Mouse (Mus musculus) B cell, adult (primary cell): Measurements from ENCODE around the gene Ano1. TPM values are rescaled to one million over a fixed set of nuclear protein-coding genes. Genes with fewer than 3 reads are reported as not detected.

Experiments
- total RNA-seq: library from RNA; stranded (reverse); gene quantifications from 4 replicates; pipeline ENCODE4 v1.2.4, GENCODE M21; 2023; ENCODE audit not compliant: inconsistent age

Ano1 gene
- 0.32 TPM in 1 of 4 replicates, not detected in the others for total RNA-seq

DNA sequence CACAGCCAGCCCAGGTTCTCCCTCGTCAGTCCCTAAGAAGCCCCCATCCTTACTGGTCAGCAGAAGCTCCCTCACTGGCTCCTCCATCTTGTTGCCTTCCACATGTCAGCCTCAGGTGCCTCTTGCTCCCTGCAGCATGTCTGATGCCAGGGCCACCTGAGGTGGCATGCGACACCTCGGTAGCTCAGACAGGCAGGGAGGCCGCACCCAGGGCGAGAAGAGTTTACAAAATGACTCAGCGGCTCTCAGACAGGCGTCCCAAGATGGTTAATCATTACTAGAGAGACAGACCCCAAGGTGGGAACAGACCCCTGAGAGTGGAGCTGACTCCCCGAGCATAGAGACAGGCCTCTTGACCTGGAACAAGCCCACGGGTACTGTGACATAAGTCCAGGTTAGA is at the start of gene Ano1:
TSS of gene Ano1 (minus strand) at position 142 of the 400 bp plus-strand sequence.

GRCm38 (mm10) chr7:144582284-144582980 is 169.3 kb downstream of the Ano1 start, which contains the start of gene Fadd:
Gene Fadd, minus strand, starts transcription at chr7:144582463.

GRCm38 (mm10) chr7:144553237-144554122 is 198.3 kb downstream of the Ano1 start, which contains the start of gene Ppfia1:
Gene Ppfia1, minus strand, starts transcription at chr7:144553729.

Other genes starting within 250 kb of the Ano1 start
- 86.4 to 94.2 TPM (median 90.5 TPM) in 4 replicates for gene Ppfia1, start 198.2 kb downstream of the Ano1 start, total RNA-seq
- gene Fadd, start 169.5 kb downstream of the Ano1 start, total RNA-seq = 5.3 to 5.9 TPM (median 5.8 TPM) in 4 replicates
- not detected in 4 replicates for gene Fgf3, start 86.1 kb upstream of the Ano1 start, total RNA-seq
- gene Fgf4, start 95.4 kb upstream of the Ano1 start, total RNA-seq = not detected in 4 replicates
- gene Fgf15, start 144.6 kb upstream of the Ano1 start, total RNA-seq = not detected in 4 replicates
- 27.6 to 33.6 TPM (median 32.1 TPM) in 4 replicates for gene LTO1, start 163.1 kb upstream of the Ano1 start, total RNA-seq
- gene Ccnd1, start 188.0 kb upstream of the Ano1 start, total RNA-seq = 0.27 to 1.8 TPM (median 0.91 TPM) in 4 replicates